Comparison of ENCODE assay signal across 8 mouse cellular contexts in the genomic region with DNA sequence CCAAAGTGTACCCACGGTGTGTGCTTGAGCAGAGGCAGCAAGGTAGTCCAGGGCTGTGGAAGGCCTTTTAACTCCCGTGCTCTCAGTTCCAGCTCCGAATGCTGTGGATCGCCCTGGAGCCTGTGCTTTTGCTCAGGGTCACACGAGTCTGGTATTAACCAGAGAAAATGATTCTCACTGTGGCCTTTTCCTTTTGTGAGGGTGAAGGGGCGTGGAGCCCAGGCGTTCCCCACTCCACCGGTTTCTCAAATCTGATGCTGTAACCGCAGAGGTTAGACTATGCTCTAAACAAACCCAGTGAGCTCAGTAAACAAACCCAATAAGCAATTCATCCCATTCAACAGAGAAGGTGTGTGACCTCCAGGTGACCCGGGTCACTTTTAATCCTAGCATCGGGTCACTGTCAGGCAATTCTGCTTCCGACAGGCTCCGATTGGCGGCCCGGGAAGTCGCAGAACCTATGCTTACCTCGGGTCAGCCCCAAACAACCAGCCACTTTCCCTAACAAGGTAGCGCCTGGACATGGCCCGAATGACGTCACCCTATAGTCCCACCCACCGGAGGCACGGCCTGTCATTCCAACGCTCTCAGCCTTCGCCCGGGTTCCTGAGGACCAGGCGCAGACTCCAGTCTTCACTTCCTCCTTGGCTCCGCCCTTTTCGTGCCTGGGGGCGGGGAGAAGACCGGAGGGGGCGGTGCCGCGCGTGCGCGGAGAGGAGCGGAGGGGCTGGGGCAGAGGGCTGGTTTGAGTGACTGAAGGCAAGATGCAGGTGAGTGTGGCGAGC. TPM values are rescaled to one million over a fixed set of nuclear protein-coding genes. Genes with fewer than 3 reads are reported as not detected.
DNase-seq lines count a peak whose midpoint lies in the region; ATAC-seq lines count a peak whose summit lies in the region.

No protein-coding gene starts in this region.

- H3K9me3 ChIP-seq in heart, embryonic 10.5 days = no peaks in the 10 kb centered on the region
- H3K9me3 ChIP-seq in kidney, embryonic 15.5 days (replicated peaks) = no peaks in the 10 kb centered on the region

- peaks cover 12% of the 10 kb centered on the region for H3K4me1 ChIP-seq in heart, embryonic 10.5 days
- H3K4me1 ChIP-seq in kidney, embryonic 15.5 days = peaks cover 19% of the 10 kb centered on the region

- WGBS in heart, embryonic 10.5 days = 5% methylated on average over 38 of the region's 38 CpGs
- WGBS in kidney, embryonic 15.5 days = 4% methylated on average over 38 of the region's 38 CpGs

- peak overlapping the region; percentile 64 for H3K4me2 ChIP-seq in kidney, embryonic 15.5 days

- peak overlapping the region; percentile 70 for H3K9ac ChIP-seq in kidney, embryonic 15.5 days

- H3K27me3 ChIP-seq in heart, embryonic 10.5 days (ENCODE audit: insufficient read depth, poor library complexity, severe bottlenecking) = no peaks in the 10 kb centered on the region
- no peaks in the 10 kb centered on the region for H3K27me3 ChIP-seq in kidney, embryonic 15.5 days

- DNase-seq in B cell, adult 2 months = peak; percentile 96 to 97
- peak; percentile 99 for DNase-seq in brain, adult 2 months (ENCODE audit: low read depth, low spot score)
- peak; percentile 99 for DNase-seq in heart, embryonic 10.5 days (ENCODE audit: low spot score)
- DNase-seq in liver = peak; percentile 95
- DNase-seq in spleen, postnatal 4 days (ENCODE audit: low spot score in 2 of 2) = peak; percentile 91 to 96

- peak overlapping the region; percentile 86 for H3K4me3 ChIP-seq in heart, embryonic 10.5 days
- H3K4me3 ChIP-seq in kidney, embryonic 15.5 days (replicated peaks) = peak overlapping the region; percentile 87

- peaks cover 18% of the 10 kb centered on the region for H3K36me3 ChIP-seq in heart, embryonic 10.5 days
- peaks cover 13% of the 10 kb centered on the region for H3K36me3 ChIP-seq in kidney, embryonic 15.5 days

- H3K27ac ChIP-seq in heart, embryonic 10.5 days = peak overlapping the region; percentile 94
- H3K27ac ChIP-seq in kidney, embryonic 15.5 days = peak overlapping the region; percentile 95

- peak; percentile 98 for ATAC-seq in erythroblast, adult 5-6 weeks (replicated peaks; ENCODE audit: low FRiP score, poor library complexity, severe bottlenecking)
- ATAC-seq in kidney, embryonic 15.5 days (replicated peaks; ENCODE audit: low FRiP score) = peak; percentile 99
- ATAC-seq in monocyte, adult 5-6 weeks (replicated peaks; ENCODE audit: insufficient number of reproducible peaks, low FRiP score, low TSS enrichment, poor library complexity, severe bottlenecking) = peak; percentile 100

RNA-seq across cellular contexts. Expression of gene Pdcl3, which starts 1.9 kb away (rescaled TPM):
- total RNA-seq in erythroblast, adult 5-6 weeks (2015; ENCODE audit: low replicate concordance) = 21.7 and 21.9 TPM in 2 replicates
- 14.6 and 17.1 TPM in 2 replicates for total RNA-seq in erythroblast, adult 5-6 weeks (2017; ENCODE audit: low replicate concordance)
- polyA plus RNA-seq in heart, embryonic 10.5 days (2016; fragmentation: Nextera tagmentation; extraction: Ambion mirVana) = 161 and 170 TPM in 2 replicates
- polyA plus RNA-seq in kidney, embryonic 15.5 days (2015; fragmentation: Nextera tagmentation; extraction: Ambion mirVana) = 177 and 183 TPM in 2 replicates
- total RNA-seq in monocyte, adult 5-6 weeks (2017) = 40.4 to 59.9 TPM (median 59.3 TPM) in 3 replicates

RNA-seq across cellular contexts. Expression of gene Nms, which starts 48.3 kb away (rescaled TPM):
- not detected in 2 replicates for total RNA-seq in erythroblast, adult 5-6 weeks (2015; ENCODE audit: low replicate concordance)
- total RNA-seq in erythroblast, adult 5-6 weeks (2017; ENCODE audit: low replicate concordance) = not detected in 2 replicates
- polyA plus RNA-seq in heart, embryonic 10.5 days (2016; fragmentation: Nextera tagmentation; extraction: Ambion mirVana) = not detected in 2 replicates
- polyA plus RNA-seq in kidney, embryonic 15.5 days (2015; fragmentation: Nextera tagmentation; extraction: Ambion mirVana) = not detected in 2 replicates
- total RNA-seq in monocyte, adult 5-6 weeks (2017) = not detected in 3 replicates

Comparison
In these comparisons a context has a peak if more than half of its experiments do, and no peak if none do; other contexts are left out.
1. Peak in every context shown above with its lines: DNase-seq, ATAC-seq, H3K4me3 ChIP-seq and H3K27ac ChIP-seq.